Mouse (Mus musculus): Measurements from ENCODE around the gene Gm20695. TPM values are rescaled to one million over a fixed set of nuclear protein-coding genes. Genes with fewer than 3 reads are reported as not detected.

The Gm20695 gene
- total RNA-seq, 2 experiments from 2014 or later, result 0.36 to 0.44 TPM

DNA sequence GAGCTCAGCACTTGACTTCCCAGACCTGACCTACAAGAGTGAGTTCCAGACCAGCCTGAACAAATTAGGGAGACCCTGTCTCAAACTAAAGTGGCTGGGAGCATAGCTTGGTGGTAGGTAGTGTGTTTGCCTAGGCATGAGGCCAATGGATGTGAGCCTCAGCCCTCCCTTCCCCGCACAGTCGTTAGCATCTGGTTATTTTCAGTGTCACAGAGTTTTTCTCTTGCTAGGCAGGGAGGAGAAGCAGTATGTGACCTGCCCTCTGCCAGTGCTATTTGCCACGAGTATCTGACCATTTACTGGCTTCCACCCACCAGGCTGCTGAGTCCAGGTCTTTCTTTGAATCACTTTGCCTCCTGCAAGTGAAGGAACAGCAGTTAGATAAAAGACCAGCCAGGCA lies 9.3 kb downstream of the Gm20695 start:
- no peak for DNase-seq (ENCODE audit: low spot score in 2 of 2)

DNA sequence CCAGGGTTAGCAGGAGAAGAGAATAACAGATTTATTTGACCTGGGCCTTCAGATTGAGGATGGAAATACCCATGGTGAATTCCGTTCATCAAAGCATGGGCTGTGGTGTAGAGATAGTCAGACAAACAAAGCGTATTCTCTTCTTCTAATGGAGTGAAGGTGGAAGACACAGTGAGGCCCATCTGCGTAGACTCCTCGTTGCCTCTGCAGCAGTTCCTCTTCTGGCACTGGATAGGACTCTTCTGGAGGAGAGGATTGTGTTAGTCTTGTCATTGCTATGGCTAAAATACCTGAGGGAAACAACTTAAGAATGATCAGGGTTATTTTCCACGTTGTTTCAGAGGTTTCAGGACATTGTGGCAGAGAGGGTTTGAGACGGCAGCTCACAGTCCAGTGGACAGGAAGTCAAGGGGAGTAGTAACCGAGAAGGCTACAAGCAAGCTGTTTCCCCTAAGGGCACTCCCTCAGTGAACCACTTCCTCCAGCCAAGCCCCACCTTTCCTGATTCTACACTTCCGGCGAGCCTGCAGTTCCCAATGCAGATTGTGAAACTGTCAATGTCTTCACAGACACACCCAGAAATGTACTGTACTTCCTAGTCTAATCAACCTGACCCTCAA lies 10.8 kb downstream of the Gm20695 start:
- DNase-seq (ENCODE audit: low spot score in 2 of 2), result no peak

DNA sequence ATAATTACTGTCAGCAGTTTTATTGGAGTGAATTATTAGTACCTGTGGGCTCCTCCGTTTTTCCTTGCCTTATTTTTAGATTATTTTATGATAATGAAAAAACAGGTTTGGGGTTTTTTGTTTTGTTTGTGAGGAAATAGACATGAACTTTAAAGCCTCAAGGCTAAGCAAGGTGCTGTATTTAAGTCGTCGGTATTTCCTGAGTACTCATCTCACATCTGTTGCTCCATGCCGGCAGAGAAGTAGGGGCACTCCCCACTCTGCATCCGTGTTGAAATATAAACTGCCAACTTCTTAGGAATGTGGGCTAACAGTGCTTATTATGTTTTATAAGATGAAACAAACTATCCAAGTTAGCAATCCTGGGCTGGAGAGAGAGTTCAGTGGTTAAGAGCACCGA lies 11.6 kb downstream of the Gm20695 start:
- DNase-seq (ENCODE audit: low spot score in 2 of 2), result no peak

DNA sequence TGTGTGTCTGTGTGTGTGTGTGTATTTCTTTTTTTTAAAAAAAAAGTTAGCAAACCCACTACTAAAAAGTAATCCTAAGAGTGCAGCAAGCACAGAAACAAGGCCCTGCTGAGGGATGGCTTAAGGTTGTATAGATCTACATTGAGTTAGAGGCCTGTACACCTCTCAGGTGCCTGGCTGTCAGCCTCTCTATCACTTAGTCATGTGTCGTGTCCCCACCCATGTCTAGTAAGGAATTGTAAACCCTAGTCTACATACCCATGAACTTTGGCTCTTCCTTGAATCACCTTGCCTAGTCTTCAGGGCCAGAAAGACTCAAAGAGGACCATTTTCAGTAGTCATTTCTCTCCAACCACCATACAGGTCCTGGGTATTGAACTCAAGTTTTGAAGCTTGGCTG lies 12.1 kb downstream of the Gm20695 start:
- DNase-seq (ENCODE audit: low spot score in 2 of 2), result no peak

DNA sequence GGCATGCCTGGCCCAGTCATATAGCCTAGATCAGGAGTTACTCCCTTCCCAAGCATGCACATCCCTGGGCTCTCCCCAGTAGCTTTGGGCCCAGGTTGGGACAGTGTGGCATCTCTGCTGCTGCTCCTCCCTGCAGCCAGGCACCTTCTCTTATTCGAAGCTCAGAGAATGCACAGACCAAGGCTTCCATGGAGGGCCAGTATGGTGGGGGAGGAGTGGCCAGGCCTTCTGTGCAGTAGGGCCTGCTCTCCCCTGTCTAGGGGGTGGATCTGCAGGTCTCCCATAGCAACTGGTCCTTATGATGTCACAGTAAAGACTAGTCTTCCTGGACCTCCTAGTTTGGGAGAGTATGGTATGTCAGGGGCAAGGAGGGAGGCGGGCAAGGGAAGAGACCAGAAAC lies 23.0 kb downstream of the Gm20695 start:
- DNase-seq (ENCODE audit: low spot score in 2 of 2), result no peak

DNA sequence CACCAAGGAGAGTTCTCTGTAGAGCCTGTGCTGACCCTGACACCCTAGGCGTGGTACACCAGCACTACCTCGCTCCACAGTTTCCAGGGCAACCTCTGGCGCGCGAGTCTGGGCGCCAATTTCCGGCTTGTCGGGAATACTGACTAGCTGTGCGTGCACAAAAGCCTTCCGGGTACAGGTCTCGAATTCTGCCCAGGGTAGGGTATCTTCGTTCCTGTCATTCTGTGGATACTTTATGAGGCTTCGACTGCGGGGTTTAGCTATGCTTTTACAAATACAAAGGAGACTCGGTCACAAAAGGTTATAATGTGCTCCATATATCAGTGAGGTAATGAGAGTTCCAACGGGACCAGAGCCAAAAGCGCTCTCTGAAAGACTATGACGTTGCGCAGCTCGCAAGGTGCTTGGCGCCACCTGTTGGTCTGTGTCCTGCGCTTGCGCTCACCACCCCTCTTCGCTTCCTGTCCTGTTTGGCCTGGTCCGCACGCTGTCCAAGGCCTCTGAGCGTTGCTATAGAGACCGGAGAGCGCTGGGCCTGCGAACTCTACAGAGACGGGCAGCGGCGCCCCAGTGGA lies 24.2 kb downstream of the Gm20695 start, which contains the start of the genes 1700037C18Rik and Cluap1:
1700037C18Rik (minus strand) TSS at position 153 of the 575 bp plus-strand sequence.
Cluap1 (plus strand) TSS at position 265 of the 575 bp plus-strand sequence.
- peak; percentile 73 to 93 for DNase-seq (ENCODE audit: low spot score in 2 of 2)

DNA sequence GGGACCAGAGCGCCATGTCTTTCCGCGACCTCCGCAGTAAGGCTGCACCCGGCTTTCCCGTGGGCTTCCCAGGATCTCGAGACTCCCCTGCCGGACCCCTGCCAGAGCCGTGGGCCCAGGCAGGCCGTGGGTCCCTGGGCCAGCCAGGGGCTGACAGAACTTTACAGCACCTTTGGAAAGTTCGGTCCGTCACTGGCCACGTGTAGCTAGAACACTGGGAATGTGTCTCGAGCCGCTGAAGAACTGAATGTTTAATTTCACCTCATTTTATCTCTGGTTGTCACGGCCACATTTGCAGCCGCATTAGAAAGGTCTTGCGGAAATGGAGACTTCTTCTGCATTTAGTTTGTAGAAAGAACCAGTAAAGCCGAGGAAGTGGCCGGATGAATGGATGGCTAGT lies 24.7 kb downstream of the Gm20695 start:
- DNase-seq (ENCODE audit: low spot score in 2 of 2), result no peak

DNA sequence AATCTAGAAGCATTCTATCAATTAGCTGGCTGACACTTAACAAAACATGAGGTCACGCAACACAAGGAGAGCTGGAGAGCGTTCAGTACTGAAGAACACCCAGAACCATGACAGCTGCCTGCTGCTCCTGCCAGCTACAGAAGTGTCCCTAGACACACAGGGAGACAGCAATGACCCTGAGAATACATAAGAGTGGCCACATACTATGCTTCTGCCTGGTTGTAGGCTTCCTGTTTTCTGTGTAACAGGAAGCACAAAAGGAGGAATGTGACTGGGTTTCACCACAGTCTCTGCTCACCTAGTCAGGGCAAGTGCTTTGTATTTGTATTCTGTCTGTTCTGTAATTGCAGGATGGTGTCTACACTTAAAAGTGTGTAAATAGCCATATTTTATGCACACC lies 36.3 kb downstream of the Gm20695 start:
- DNase-seq (ENCODE audit: low spot score in 2 of 2), result no peak

DNA sequence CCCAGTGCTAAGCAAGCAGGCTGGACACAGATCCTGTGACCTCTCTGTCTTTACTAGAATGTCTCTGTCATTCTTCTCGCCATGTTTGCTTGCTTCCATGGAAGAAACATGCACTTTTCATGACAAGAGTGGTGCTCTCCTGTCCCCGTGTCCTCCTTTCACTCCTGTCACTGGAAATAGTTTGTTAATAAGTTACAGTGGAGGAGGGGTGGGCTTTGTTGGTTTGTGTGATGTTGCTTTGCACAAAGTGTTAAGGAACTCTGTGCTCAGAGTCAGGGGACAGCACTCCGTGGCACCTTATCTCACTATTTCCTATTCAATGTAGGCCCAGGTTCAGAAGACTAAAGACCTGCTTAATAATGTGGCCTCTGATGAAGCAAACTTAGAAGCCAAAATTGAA lies 39.1 kb downstream of the Gm20695 start:
- DNase-seq (ENCODE audit: low spot score in 2 of 2), result no peak

DNA sequence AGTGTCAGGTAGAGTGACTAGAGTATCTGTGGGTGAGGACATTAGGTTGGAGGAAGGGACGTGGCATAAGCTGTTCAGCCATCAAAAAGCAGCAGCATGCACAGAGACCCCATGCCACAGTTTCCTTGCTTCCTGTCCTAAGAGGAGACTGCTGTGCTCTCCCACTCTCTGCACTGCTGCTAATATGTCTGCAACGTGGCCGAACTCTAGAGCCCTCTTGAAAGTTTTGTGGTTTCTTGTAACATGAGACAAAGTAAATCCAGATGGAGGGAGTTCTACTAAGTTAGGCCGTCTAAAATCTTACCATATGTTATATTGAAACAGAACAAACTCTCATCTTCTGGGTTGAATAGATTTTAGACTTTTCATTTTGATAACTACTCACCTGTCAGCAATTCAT lies 39.5 kb downstream of the Gm20695 start:
- no peak for DNase-seq (ENCODE audit: low spot score in 2 of 2)

DNA sequence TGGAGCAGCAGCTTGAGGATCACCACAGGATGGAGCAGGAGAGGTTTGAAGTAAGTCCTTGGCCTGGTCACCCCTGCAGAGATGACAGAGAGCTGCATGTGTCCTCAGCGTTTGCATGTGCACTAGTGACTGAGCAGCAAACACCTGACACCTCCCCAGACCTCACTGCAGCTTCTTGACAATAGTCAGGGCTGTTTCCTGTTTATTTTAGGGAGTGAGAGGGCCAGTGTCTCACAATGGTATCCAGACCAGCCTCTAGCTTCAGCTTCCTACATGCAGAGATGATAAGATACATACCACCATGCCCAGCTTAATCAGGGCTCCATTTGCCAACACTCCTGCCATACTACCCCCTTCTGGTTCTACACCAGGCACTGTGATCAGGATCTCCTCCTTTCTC lies 44.1 kb downstream of the Gm20695 start:
- no peak for DNase-seq (ENCODE audit: low spot score in 2 of 2)

DNA sequence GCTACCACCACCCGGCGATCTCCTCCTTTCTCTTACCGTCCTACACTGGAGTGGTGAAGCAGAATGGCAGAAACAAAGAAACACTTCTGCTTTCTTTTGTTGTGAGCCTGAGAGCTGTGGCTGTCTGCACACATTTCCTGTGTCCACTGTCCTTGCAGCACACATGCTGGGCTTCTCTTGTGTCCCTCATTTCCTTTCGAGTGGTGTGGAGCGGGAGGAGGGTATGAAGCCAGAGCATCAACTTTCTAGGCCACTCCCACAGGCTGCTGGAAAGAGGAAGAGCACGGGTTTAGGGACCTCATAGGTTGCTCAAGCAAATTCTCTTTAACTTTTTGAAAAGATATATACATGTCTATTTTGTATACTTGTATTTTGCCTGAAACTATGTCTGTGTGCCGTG lies 44.7 kb downstream of the Gm20695 start:
- no peak for DNase-seq (ENCODE audit: low spot score in 2 of 2)

DNA sequence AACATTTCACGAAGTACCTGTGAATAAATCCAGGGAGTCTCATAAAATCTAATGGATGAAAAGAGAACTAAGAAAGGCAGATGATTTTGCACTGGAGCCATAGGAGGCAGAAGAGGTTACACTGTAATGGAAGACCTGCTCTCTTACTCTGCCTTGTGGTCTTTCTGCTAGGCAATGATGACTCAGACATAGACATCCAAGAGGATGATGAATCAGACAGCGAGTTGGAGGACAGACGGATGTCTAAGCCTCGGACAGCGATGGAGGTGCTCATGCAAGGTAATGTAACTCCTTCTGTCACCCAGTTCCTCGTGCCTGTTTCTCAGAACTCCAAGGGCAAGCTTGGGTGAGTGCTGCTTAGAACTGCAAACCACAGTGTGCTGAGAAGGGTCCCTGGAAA lies 49.1 kb downstream of the Gm20695 start:
- DNase-seq (ENCODE audit: low spot score in 2 of 2), result no peak

DNA sequence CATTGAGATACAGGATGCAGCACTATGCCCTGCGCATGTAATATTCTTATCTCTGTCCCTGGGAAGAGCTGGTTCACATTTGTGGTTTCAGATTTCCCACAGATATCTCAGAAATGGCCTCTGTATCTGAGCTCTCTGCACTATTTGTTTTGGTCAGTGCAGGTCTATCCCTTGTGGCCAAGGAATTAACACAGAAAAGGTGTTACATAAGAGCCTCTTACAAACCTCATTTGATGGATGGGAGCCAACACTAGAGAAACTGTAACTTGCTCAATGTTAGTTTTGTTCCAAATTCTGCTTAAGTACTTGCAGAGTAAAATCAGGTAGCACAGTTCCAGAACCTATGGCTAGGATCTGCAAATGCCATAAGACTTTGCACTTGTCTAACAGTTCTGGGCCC lies 49.6 kb downstream of the Gm20695 start:
- no peak for DNase-seq (ENCODE audit: low spot score in 2 of 2)

DNA sequence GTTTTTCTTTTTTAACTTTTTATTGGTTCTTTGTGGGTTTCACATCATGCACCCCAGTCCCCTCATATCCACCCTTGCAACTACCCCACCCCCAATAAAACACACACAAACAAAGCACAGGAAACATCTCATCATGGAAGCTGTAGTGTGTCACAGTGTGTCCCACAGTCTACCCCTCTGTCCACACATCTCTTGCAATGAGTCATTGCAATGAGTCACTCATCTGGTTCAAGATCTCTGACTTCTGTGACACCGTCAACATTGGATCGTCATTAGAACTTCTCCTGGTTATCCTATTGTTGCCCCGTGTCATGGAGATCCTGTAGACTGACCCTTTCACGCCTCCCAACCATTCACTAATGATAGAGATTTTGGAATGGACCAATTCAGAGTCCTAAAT lies 50.3 kb downstream of the Gm20695 start:
- no peak for DNase-seq (ENCODE audit: low spot score in 2 of 2)

DNA sequence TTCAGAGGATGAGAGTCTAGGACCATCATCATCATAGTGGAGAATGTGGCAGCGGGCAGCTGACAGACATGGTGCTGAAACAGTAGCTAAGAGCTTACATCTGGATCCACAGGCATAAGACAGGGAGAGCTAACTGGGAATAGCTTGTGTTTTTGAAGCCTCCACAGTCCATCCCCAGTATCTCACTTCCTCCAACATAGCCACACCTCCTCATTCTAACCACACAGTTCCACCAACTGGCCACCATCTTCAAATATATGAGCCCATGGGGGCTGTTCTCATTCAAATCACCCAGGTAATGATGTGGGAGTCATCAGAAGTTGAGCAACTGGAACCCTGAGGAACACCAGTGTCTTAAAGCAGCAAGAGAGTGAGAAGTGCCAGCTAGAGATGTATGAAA lies 66.7 kb downstream of the Gm20695 start:
- DNase-seq (ENCODE audit: low spot score in 2 of 2), result no peak

DNA sequence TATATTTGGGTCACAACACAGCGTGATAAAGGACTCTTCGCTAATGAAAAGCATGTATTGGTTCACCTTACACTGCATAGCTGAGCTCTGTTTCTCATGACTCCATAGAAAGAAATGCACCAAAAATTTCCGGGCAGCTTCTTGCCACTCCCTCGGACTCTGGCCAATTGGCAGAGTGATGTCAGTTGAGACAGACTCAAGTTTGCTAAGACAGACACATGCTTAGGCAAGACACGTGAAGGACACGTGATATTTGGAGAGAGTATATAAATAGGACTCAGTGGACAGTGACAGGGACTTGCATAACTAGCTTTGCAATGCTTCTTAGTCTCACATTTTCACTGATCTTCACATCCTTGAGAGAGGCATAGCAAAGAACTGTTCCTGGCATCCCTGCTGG lies 71.9 kb downstream of the Gm20695 start:
- no peak for DNase-seq (ENCODE audit: low spot score in 2 of 2)

DNA sequence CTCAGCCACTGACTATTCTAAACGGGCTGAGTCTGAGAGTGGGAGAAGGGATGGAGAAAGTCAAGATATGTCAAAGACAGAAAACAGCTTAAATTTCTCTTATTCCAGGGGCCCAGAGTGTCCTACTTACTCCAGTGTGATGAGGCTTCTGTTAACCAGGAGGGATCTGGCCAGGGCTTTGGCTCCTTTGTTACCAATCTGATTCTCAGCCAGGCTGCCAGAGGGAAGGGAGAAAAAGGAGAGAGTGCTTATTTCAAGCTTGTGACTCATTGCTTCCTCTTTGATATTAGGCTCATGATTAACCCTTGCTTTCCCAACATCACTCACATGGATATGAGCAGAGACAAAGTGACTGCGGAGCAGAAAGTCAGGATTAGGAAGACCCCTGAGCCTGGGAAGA lies 74.8 kb downstream of the Gm20695 start:
- DNase-seq (ENCODE audit: low spot score in 2 of 2), result no peak

DNA sequence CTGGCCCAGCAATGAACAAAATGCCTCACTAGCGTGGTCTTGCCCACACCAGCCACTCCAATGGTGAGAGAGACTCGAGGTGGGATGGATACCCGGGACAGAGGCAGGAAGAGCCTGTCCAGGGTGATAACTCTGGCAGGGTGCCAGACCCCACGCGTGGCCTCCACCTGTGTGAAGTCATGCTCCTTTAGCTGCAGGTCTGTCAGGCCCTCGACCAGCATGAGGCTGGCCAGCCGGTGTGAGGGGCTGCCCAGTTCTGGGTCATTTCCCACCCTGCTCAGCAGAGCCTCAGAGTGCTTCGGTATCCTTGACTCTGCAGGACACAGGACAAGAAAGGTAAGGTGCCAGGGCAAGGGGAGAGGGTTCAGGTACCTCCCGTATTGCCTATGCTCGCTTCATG lies 80.5 kb downstream of the Gm20695 start:
- no peak for DNase-seq (ENCODE audit: low spot score in 2 of 2)

DNA sequence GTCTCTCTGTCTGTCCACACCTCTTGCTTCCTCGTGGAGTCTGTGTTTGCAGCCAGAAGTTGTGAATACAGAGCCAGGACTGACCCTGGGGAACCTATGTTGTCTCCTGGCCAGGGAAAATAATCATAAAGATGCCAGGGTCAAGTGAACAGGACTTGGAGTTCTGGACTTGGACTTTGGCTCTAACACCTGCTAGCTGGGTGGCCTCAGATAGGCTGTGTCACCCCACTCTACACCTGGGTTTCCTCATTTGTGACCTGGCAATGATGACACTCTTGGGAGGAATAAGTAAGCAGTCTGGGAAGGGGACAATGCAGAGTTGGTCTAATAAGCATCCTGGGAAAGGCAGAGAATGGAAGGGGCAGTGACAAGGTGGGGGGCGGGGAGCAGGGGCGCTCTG lies 81.1 kb downstream of the Gm20695 start:
- DNase-seq (ENCODE audit: low spot score in 2 of 2), result no peak

Data from gastrocnemius, postnatal 4 days (tissue).